Mouse (Mus musculus) hindbrain, postnatal 0 days (tissue): Measurements from ENCODE around the gene Gm21981. TPM values are rescaled to one million over a fixed set of nuclear protein-coding genes. Genes with fewer than 3 reads are reported as not detected.

Experiments
- ATAC-seq: fragments of 200-750 bp; cut with Nextera tagmentation; 2 replicates; pipeline ENCODE4 v1.8.0; 2017; ENCODE audit warnings: mild to moderate bottlenecking, moderate TSS enrichment, moderate library complexity
- DNase-seq: peaks from one replicate; pipeline ENCODE4 v3.0.0-alpha.2; 2015; ENCODE audit warnings: low spot score
- H3K27ac ChIP-seq: fragments of 300-500 bp; sonication (generic); 2 replicates; pipeline ENCODE4 v1.5.1; 2014; ENCODE audit warnings: mild to moderate bottlenecking
- H3K27me3 ChIP-seq: fragments of 300-500 bp; sonication (generic); 2 replicates; pipeline ENCODE4 v1.6.1; 2014; ENCODE audit warnings: low read length, mixed read lengths; ENCODE audit not compliant: insufficient read depth
- H3K36me3 ChIP-seq: fragments of 300-500 bp; sonication (generic); 2 replicates; pipeline ENCODE4 v1.6.1; 2014; ENCODE audit warnings: low read length, mixed read lengths; ENCODE audit not compliant: insufficient read depth
- H3K4me1 ChIP-seq: fragments of 300-500 bp; sonication (generic); 2 replicates; pipeline ENCODE4 v1.6.1; 2014; ENCODE audit warnings: antibody characterized with exemption, low read length, mixed read lengths; ENCODE audit not compliant: insufficient read depth
- H3K4me2 ChIP-seq: fragments of 300-500 bp; sonication (generic); 2 replicates; pipeline ENCODE4 v1.6.1; 2014; ENCODE audit warnings: low read depth, mild to moderate bottlenecking, low read length, moderate library complexity, mixed read lengths
- H3K4me3 ChIP-seq: fragments of 300-500 bp; sonication (generic); 2 replicates; pipeline ENCODE4 v1.5.1; 2014; ENCODE audit warnings: low read length
- H3K9ac ChIP-seq: fragments of 300-500 bp; sonication (generic); replicated peaks from 2 replicates; pipeline ENCODE4 v1.6.1; 2014; ENCODE audit warnings: mild to moderate bottlenecking, low read length, moderate library complexity, mixed read lengths
- H3K9me3 ChIP-seq: fragments of 300-500 bp; sonication (generic); 2 replicates; pipeline ENCODE4 v1.6.1; 2016; ENCODE audit warnings: low read length, mixed read lengths
- CTCF ChIP-seq: IDR thresholded peaks from 2 replicates; pipeline ENCODE4 v1.5.1; 2016; ENCODE audit warnings: antibody characterized with exemption, control low read depth, low read depth
- WGBS: fragments of 180-500 bp; shearing (Covaris S2); extraction: QIAGEN DNeasy Blood & Tissue Kit; methylation state at CpG from one replicate; pipeline ENCODE4 v1.1.7; 2014; 5-methylcytosine and 5-hydroxymethylcytosine counted together
- polyA plus RNA-seq: library from polyadenylated mRNA; unstranded; fragments of >200 nt; fragmentation: Nextera tagmentation; extraction: Ambion mirVana; gene quantifications from 2 replicates; pipeline ENCODE4 v1.2.1, GENCODE M21; 2015
- total RNA-seq: library from RNA; depleted of rRNA; stranded (reverse); fragments of >200 nt; gene quantifications from 2 replicates; pipeline ENCODE4 v1.2.3, GENCODE M21; 2014

Gene Gm21981
- total and polyA plus RNA-seq, 2 experiments from 2014 or later = 0.85 to 8.3 TPM

GRCm38 (mm10) chr17:47704692-47705091, 10.4 kb upstream of the Gm21981 start:
- no peak overlapping the region for H3K4me3 ChIP-seq
- WGBS = 75% methylated on average over 4 of the region's 4 CpGs
- H3K36me3 ChIP-seq = peaks cover 6% of the 10 kb centered on the region; the same call in 1 of the 2 replicates
- H3K4me1 ChIP-seq = no peaks in the 10 kb centered on the region
- H3K27ac ChIP-seq = no peak overlapping the region
- H3K4me2 ChIP-seq = no peak overlapping the region
- no peak overlapping the region for H3K9ac ChIP-seq
- H3K9me3 ChIP-seq = no peaks in the 10 kb centered on the region
- TF ChIP-seq CTCF = no peak
- ATAC-seq (no peak), DNase-seq (no peak)
- H3K27me3 ChIP-seq = no peaks in the 10 kb centered on the region

DNA sequence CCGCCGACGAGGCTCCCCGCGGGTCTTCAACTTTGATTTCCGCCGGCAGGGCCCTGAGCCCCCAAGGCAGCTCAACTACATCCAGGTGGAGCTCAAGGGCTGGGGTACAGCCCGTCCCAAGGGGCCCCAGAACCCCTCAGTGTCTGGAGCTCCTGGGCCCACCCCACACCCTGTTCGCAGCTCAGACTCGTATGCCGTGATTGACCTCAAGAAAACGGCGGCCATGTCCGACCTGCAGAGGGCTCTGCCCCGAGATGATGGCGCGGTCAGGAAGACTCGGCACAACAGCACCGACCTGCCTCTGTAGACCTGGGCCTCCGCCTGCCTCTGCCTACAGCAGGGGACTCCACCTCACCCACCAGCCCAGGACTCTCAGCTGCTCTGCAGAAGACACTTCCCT, 9.3 kb upstream of the Gm21981 start:
- H3K9me3 ChIP-seq = no peaks in the 10 kb centered on the region
- H3K4me2 ChIP-seq = no peak overlapping the region
- peaks cover 14% of the 10 kb centered on the region for H3K36me3 ChIP-seq
- H3K9ac ChIP-seq = no peak overlapping the region
- H3K4me1 ChIP-seq = no peaks in the 10 kb centered on the region
- no peak overlapping the region for H3K4me3 ChIP-seq
- no peak for DNase-seq
- 37% methylated on average over 20 of the region's 20 CpGs for WGBS
- no peak for TF ChIP-seq CTCF
- no peaks in the 10 kb centered on the region for H3K27me3 ChIP-seq
- H3K27ac ChIP-seq = no peak overlapping the region
- no peak for ATAC-seq

- H3K4me3 ChIP-seq = no peak overlapping the region
- no peaks in the 10 kb centered on the region for H3K27me3 ChIP-seq
- TF ChIP-seq CTCF = no peak
- peaks cover 14% of the 10 kb centered on the region for H3K36me3 ChIP-seq
- 50% methylated on average over 28 of the region's 28 CpGs for WGBS
- ATAC-seq (no peak), DNase-seq (no peak)
- no peak overlapping the region for H3K4me2 ChIP-seq
- H3K27ac ChIP-seq = no peak overlapping the region
- no peaks in the 10 kb centered on the region for H3K9me3 ChIP-seq
- no peak overlapping the region for H3K9ac ChIP-seq
- no peaks in the 10 kb centered on the region for H3K4me1 ChIP-seq
Observed at GRCm38 (mm10) chr17:47702548-47703345, 8.5 kb upstream of the Gm21981 start.

- no peaks in the 10 kb centered on the region for H3K9me3 ChIP-seq
- no peaks in the 10 kb centered on the region for H3K27me3 ChIP-seq
- H3K4me3 ChIP-seq = no peak overlapping the region
- no peak overlapping the region for H3K4me2 ChIP-seq
- 65% methylated on average over 9 of the region's 9 CpGs for WGBS
- ATAC-seq (peak; percentile 50), DNase-seq (peak; percentile 57)
- H3K4me1 ChIP-seq = no peaks in the 10 kb centered on the region
- TF ChIP-seq CTCF = no peak
- no peak overlapping the region for H3K9ac ChIP-seq
- peak overlapping the region; percentile 58; the same call in 1 of the 2 replicates for H3K27ac ChIP-seq
- peaks cover 14% of the 10 kb centered on the region for H3K36me3 ChIP-seq
Observed at GRCm38 (mm10) chr17:47701793-47702192, 7.5 kb upstream of the Gm21981 start.

DNA sequence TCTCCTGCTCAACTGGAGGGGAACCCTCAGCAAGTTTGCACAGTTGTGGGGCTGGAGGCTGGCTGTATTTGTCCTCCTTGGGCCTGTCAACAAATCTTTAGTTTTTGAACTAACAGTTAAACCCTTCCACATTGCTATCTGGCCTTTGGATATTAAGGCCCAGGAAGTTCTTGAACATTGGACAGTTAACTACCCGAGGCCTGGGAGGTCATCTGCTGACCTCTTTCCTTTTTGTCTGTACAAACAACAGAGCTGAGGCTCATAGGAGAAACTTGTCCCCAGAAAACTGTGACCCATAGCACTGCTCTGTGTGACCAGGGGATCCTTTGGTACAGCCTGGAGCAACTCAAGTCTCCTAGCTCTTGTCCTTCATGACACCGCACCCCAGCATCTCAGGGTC, 4.8 kb upstream of the Gm21981 start:
- no peak for TF ChIP-seq CTCF
- Histone ChIP-seq H3K4me1 (0 out of 2 replicates have a peak, but pooled peaks cover 3% of the 10 kb centered on the region), H3K9me3 (no peaks in the 10 kb centered on the region), H3K36me3 (peaks cover 14% of the 10 kb centered on the region), H3K27me3 (no peaks in the 10 kb centered on the region), H3K27ac (no peak overlapping the region), H3K9ac (no peak overlapping the region), H3K4me3 (no peak overlapping the region), H3K4me2 (no peak overlapping the region)
- 75% methylated on average over 2 of the region's 2 CpGs for WGBS
- no peak for DNase-seq
- no peak for ATAC-seq

DNA sequence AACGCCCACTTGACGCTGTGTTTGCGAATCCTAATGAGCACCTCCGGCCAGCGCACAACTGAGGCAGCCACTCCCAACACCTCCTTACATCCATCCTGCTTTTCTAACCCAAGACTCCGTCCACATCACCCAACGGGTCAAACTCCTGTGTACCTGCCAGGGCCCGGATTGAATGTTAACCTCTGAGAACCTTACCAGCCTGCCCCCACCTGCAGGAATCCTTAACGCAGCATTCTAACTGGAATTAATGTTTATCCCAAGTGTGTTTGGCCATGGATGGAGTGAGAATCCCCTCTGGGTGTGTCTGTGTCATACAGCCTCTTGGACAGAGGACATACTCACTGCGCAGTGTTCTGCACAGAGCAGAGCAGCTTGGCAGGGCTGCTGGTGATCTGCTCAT, 3.9 kb upstream of the Gm21981 start:
- ATAC-seq (no peak), DNase-seq (no peak)

DNA sequence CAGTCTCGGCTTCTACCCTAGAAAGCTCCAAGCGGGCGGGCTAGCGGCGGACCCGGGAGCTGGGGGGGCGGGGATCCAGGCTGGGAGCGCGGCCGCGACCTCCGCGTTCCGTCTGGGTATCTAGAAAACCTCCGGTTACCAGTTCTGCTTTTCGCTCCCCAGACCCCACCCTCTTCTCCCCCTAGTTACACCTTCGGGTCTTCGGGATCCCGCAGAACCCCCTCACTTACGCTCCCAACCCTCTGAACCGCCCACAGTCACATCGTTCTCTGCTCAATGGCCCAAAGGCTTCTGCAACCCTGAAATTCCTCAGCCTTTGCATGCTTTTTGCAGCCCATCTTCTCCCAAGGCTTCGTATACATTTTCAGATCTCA, 1.1 kb upstream of the Gm21981 start:
- H3K4me2 ChIP-seq = peak overlapping the region; percentile 84
- ATAC-seq = no peak; the same call in 1 of the 2 replicates
- peak overlapping the region; percentile 57 for H3K4me3 ChIP-seq
- H3K9ac ChIP-seq = peak overlapping the region; percentile 75
- H3K36me3 ChIP-seq = peaks cover 9% of the 10 kb centered on the region
- no peaks in the 10 kb centered on the region for H3K9me3 ChIP-seq
- under 1% methylated on average over 22 of the region's 23 CpGs for WGBS
- H3K27ac ChIP-seq = peak overlapping the region; percentile 84
- no peak for TF ChIP-seq CTCF
- no peaks in the 10 kb centered on the region for H3K27me3 ChIP-seq
- 0 out of 2 replicates have a peak, but pooled peaks cover 7% of the 10 kb centered on the region for H3K4me1 ChIP-seq
- peak; percentile 23 for DNase-seq

More for the DNA sequence above, 3.9 kb upstream of the Gm21981 start:
- no peak for TF ChIP-seq CTCF
- 85% methylated on average over 10 of the region's 10 CpGs for WGBS
- Histone ChIP-seq H3K27ac (no peak overlapping the region), H3K9ac (no peak overlapping the region), H3K36me3 (peaks cover 14% of the 10 kb centered on the region), H3K4me1 (0 out of 2 replicates have a peak, but pooled peaks cover 7% of the 10 kb centered on the region), H3K9me3 (no peaks in the 10 kb centered on the region), H3K4me2 (no peak overlapping the region), H3K4me3 (no peak overlapping the region), H3K27me3 (no peaks in the 10 kb centered on the region)
